Mouse (Mus musculus): ENCODE measurements around the gene Tmem208. TPM values are rescaled to one million over a fixed set of nuclear protein-coding genes. Genes with fewer than 3 reads are reported as not detected.
A peak's percentile ranks its signal among the peaks of the same experiment; 100 is the strongest.

The Tmem208 gene
- polyA plus RNA-seq, 1 experiment from 2014 or later = 128 TPM

MicroRNAs encoded within 50 kb of the gene (microRNA counts, 519-probe panel; counts per million panel counts)
- microRNA mmu-miR-328 = 2,396 counts per million, percentile 39 among the panel's probes with 10 or more counts

Small RNAs within 50 kb of the gene (microRNA-seq; reads per million reads assigned to microRNA genes)
- gene Gm27320 (not detected), gene Mir328 (220 reads per million, percentile 57 among the genes with 10 or more reads in this experiment)

Other genes with a start within 250 kb of the Tmem208 start
- gene Ces3b, start 242.6 kb upstream of the Tmem208 start, polyA plus RNA-seq (2014; fragmentation: Nextera tagmentation; extraction: Ambion mirVana) = not detected in 2 replicates
- not detected in 2 replicates for gene Ces4a, start 194.6 kb upstream of the Tmem208 start, polyA plus RNA-seq (2014; fragmentation: Nextera tagmentation; extraction: Ambion mirVana)
- 73.7 and 75.2 TPM in 2 replicates for gene Cbfb, start 155.7 kb upstream of the Tmem208 start, polyA plus RNA-seq (2014; fragmentation: Nextera tagmentation; extraction: Ambion mirVana)
- 33.1 and 34.5 TPM in 2 replicates for gene D230025D16Rik, start 101.2 kb upstream of the Tmem208 start, polyA plus RNA-seq (2014; fragmentation: Nextera tagmentation; extraction: Ambion mirVana)
- 22.7 and 29.4 TPM in 2 replicates for gene B3gnt9, start 71.2 kb upstream of the Tmem208 start, polyA plus RNA-seq (2014; fragmentation: Nextera tagmentation; extraction: Ambion mirVana)
- gene Tradd, start 61.7 kb upstream of the Tmem208 start, polyA plus RNA-seq (2014; fragmentation: Nextera tagmentation; extraction: Ambion mirVana) = 21.7 and 22.0 TPM in 2 replicates
- 3.0 and 3.1 TPM in 2 replicates for gene Fbxl8, start 61.7 kb upstream of the Tmem208 start, polyA plus RNA-seq (2014; fragmentation: Nextera tagmentation; extraction: Ambion mirVana)
- gene Hsf4, start 56.6 kb upstream of the Tmem208 start, polyA plus RNA-seq (2014; fragmentation: Nextera tagmentation; extraction: Ambion mirVana) = not detected in 2 replicates
- gene Nol3, start 50.2 kb upstream of the Tmem208 start, polyA plus RNA-seq (2014; fragmentation: Nextera tagmentation; extraction: Ambion mirVana) = 1.9 and 2.0 TPM in 2 replicates
- 10.3 and 10.7 TPM in 2 replicates for gene 4931428F04Rik, start 36.5 kb upstream of the Tmem208 start, polyA plus RNA-seq (2014; fragmentation: Nextera tagmentation; extraction: Ambion mirVana)
- 7.9 and 9.2 TPM in 2 replicates for gene Exoc3l, start 30.3 kb upstream of the Tmem208 start, polyA plus RNA-seq (2014; fragmentation: Nextera tagmentation; extraction: Ambion mirVana)
- 95.0 and 95.8 TPM in 2 replicates for gene E2f4, start 28.7 kb upstream of the Tmem208 start, polyA plus RNA-seq (2014; fragmentation: Nextera tagmentation; extraction: Ambion mirVana)
- gene Elmo3, start 20.8 kb upstream of the Tmem208 start, polyA plus RNA-seq (2014; fragmentation: Nextera tagmentation; extraction: Ambion mirVana) = 14.3 and 15.2 TPM in 2 replicates
- gene Lrrc29, start 76 bp upstream of the Tmem208 start, polyA plus RNA-seq (2014; fragmentation: Nextera tagmentation; extraction: Ambion mirVana) = 2.6 and 3.6 TPM in 2 replicates
- 3.5 and 6.3 TPM in 2 replicates for gene Fhod1, start 21.6 kb downstream of the Tmem208 start, polyA plus RNA-seq (2014; fragmentation: Nextera tagmentation; extraction: Ambion mirVana)
- 3.2 and 3.7 TPM in 2 replicates for gene Slc9a5, start 22.5 kb downstream of the Tmem208 start, polyA plus RNA-seq (2014; fragmentation: Nextera tagmentation; extraction: Ambion mirVana)
- gene Plekhg4, start 46.9 kb downstream of the Tmem208 start, polyA plus RNA-seq (2014; fragmentation: Nextera tagmentation; extraction: Ambion mirVana) = 0.14 and 0.64 TPM in 2 replicates
- gene Kctd19, start 87.1 kb downstream of the Tmem208 start, polyA plus RNA-seq (2014; fragmentation: Nextera tagmentation; extraction: Ambion mirVana) = not detected in 2 replicates
- not detected in 2 replicates for gene Lrrc36, start 87.2 kb downstream of the Tmem208 start, polyA plus RNA-seq (2014; fragmentation: Nextera tagmentation; extraction: Ambion mirVana)
- 39.1 and 40.1 TPM in 2 replicates for gene Tppp3, start 145.2 kb downstream of the Tmem208 start, polyA plus RNA-seq (2014; fragmentation: Nextera tagmentation; extraction: Ambion mirVana)
- 33.9 and 37.2 TPM in 2 replicates for gene Zdhhc1, start 170.5 kb downstream of the Tmem208 start, polyA plus RNA-seq (2014; fragmentation: Nextera tagmentation; extraction: Ambion mirVana)
- gene Hsd11b2, start 192.4 kb downstream of the Tmem208 start, polyA plus RNA-seq (2014; fragmentation: Nextera tagmentation; extraction: Ambion mirVana) = 2.8 and 3.2 TPM in 2 replicates
- gene Atp6v0d1, start 239.7 kb downstream of the Tmem208 start, polyA plus RNA-seq (2014; fragmentation: Nextera tagmentation; extraction: Ambion mirVana) = 75.8 and 82.9 TPM in 2 replicates